Mouse (Mus musculus): ENCODE measurements around the gene Rnf220. TPM values are rescaled to one million over a fixed set of nuclear protein-coding genes. Genes with fewer than 3 reads are reported as not detected.

Gene Rnf220
- polyA plus RNA-seq, 1 experiment from 2014 or later = 73.4 TPM

- no peak overlapping the region for H3K27ac ChIP-seq (ENCODE audit: low read depth, low read length)
- WGBS = 54% methylated on average over 17 of the region's 17 CpGs
- no peaks in the 10 kb centered on the region for H3K9me3 ChIP-seq (ENCODE audit: control insufficient read depth, low read length)
- no peak overlapping the region for H3K9ac ChIP-seq (replicated peaks; ENCODE audit: low read depth, low read length)
- no peaks in the 10 kb centered on the region for H3K27me3 ChIP-seq (ENCODE audit: control insufficient read depth, insufficient read depth, low read length)
- H3K4me1 ChIP-seq (ENCODE audit: control insufficient read depth, insufficient read depth, low read length) = peaks cover 15% of the 10 kb centered on the region; the same call in 1 of the 2 replicates
- no peak overlapping the region for H3K4me3 ChIP-seq (ENCODE audit: low read depth, low read length)
- H3K36me3 ChIP-seq (ENCODE audit: control insufficient read depth, insufficient read depth, low read length) = peaks cover 31% of the 10 kb centered on the region
- peak; percentile 35; the same call in 1 of the 2 replicates for ATAC-seq (ENCODE audit: low read depth)
- H3K4me2 ChIP-seq (ENCODE audit: low read depth, low read length) = no peak overlapping the region
Observed at GRCm38 (mm10) chr4:117276281-117276711, 220.6 kb downstream of the Rnf220 start.

GRCm38 (mm10) chr4:117274720-117275119 is 222.1 kb downstream of the Rnf220 start:
- peaks cover 31% of the 10 kb centered on the region for H3K36me3 ChIP-seq (ENCODE audit: control insufficient read depth, insufficient read depth, low read length)
- H3K27me3 ChIP-seq (ENCODE audit: control insufficient read depth, insufficient read depth, low read length) = no peaks in the 10 kb centered on the region
- H3K9me3 ChIP-seq (ENCODE audit: control insufficient read depth, low read length) = no peaks in the 10 kb centered on the region
- no peak overlapping the region for H3K4me2 ChIP-seq (ENCODE audit: low read depth, low read length)
- H3K27ac ChIP-seq (ENCODE audit: low read depth, low read length) = no peak overlapping the region
- no peak overlapping the region for H3K9ac ChIP-seq (replicated peaks; ENCODE audit: low read depth, low read length)
- peaks cover 11% of the 10 kb centered on the region; the same call in 1 of the 2 replicates for H3K4me1 ChIP-seq (ENCODE audit: control insufficient read depth, insufficient read depth, low read length)
- 93% methylated on average over 4 of the region's 4 CpGs for WGBS
- no peak for ATAC-seq (ENCODE audit: low read depth)
- H3K4me3 ChIP-seq (ENCODE audit: low read depth, low read length) = no peak overlapping the region

- Histone ChIP-seq H3K36me3 (ENCODE audit: control insufficient read depth, insufficient read depth, low read length) (peaks cover 28% of the 10 kb centered on the region), H3K27ac (ENCODE audit: low read depth, low read length) (no peak overlapping the region), H3K4me1 (ENCODE audit: control insufficient read depth, insufficient read depth, low read length) (peaks cover 11% of the 10 kb centered on the region; the same call in 1 of the 2 replicates), H3K4me2 (ENCODE audit: low read depth, low read length) (no peak overlapping the region), H3K27me3 (ENCODE audit: control insufficient read depth, insufficient read depth, low read length) (no peaks in the 10 kb centered on the region), H3K9ac (replicated peaks; ENCODE audit: low read depth, low read length) (no peak overlapping the region), H3K9me3 (ENCODE audit: control insufficient read depth, low read length) (no peaks in the 10 kb centered on the region), H3K4me3 (ENCODE audit: low read depth, low read length) (no peak overlapping the region)
- peak; percentile 26; the same call in 1 of the 2 replicates for ATAC-seq (ENCODE audit: low read depth)
- WGBS = 3% methylated on average over 11 of the region's 12 CpGs
Observed at GRCm38 (mm10) chr4:117272459-117272858, 224.4 kb downstream of the Rnf220 start.

GRCm38 (mm10) chr4:117270278-117270677 is 226.6 kb downstream of the Rnf220 start:
- peak; percentile 32; the same call in 1 of the 2 replicates for ATAC-seq (ENCODE audit: low read depth)
- 0 out of 2 replicates have a peak, but pooled peaks cover 5% of the 10 kb centered on the region for H3K4me1 ChIP-seq (ENCODE audit: control insufficient read depth, insufficient read depth, low read length)
- no peak overlapping the region for H3K4me2 ChIP-seq (ENCODE audit: low read depth, low read length)
- H3K9me3 ChIP-seq (ENCODE audit: control insufficient read depth, low read length) = no peaks in the 10 kb centered on the region
- no peak overlapping the region for H3K4me3 ChIP-seq (ENCODE audit: low read depth, low read length)
- H3K9ac ChIP-seq (replicated peaks; ENCODE audit: low read depth, low read length) = no peak overlapping the region
- peaks cover 20% of the 10 kb centered on the region; the same call in 1 of the 2 replicates for H3K36me3 ChIP-seq (ENCODE audit: control insufficient read depth, insufficient read depth, low read length)
- H3K27me3 ChIP-seq (ENCODE audit: control insufficient read depth, insufficient read depth, low read length) = no peaks in the 10 kb centered on the region
- H3K27ac ChIP-seq (ENCODE audit: low read depth, low read length) = no peak overlapping the region
- WGBS = 9% methylated on average over 6 of the region's 6 CpGs

- no peaks in the 10 kb centered on the region for H3K9me3 ChIP-seq (ENCODE audit: control insufficient read depth, low read length)
- no peak overlapping the region for H3K4me2 ChIP-seq (ENCODE audit: low read depth, low read length)
- H3K36me3 ChIP-seq (ENCODE audit: control insufficient read depth, insufficient read depth, low read length) = peaks cover 13% of the 10 kb centered on the region; the same call in 1 of the 2 replicates
- no peak overlapping the region for H3K9ac ChIP-seq (replicated peaks; ENCODE audit: low read depth, low read length)
- no peak overlapping the region for H3K27ac ChIP-seq (ENCODE audit: low read depth, low read length)
- H3K4me1 ChIP-seq (ENCODE audit: control insufficient read depth, insufficient read depth, low read length) = 0 out of 2 replicates have a peak, but pooled peaks cover 3% of the 10 kb centered on the region
- 89% methylated on average over 25 of the region's 25 CpGs for WGBS
- H3K4me3 ChIP-seq (ENCODE audit: low read depth, low read length) = no peak overlapping the region
- no peaks in the 10 kb centered on the region for H3K27me3 ChIP-seq (ENCODE audit: control insufficient read depth, insufficient read depth, low read length)
- ATAC-seq (ENCODE audit: low read depth) = no peak
Observed at GRCm38 (mm10) chr4:117267831-117268437, 228.9 kb downstream of the Rnf220 start.

GRCm38 (mm10) chr4:117267284-117267683 is 229.6 kb downstream of the Rnf220 start:
- H3K4me1 ChIP-seq (ENCODE audit: control insufficient read depth, insufficient read depth, low read length) = no peaks in the 10 kb centered on the region
- no peak overlapping the region for H3K4me2 ChIP-seq (ENCODE audit: low read depth, low read length)
- 7% methylated on average over 2 of the region's 2 CpGs for WGBS
- ATAC-seq (ENCODE audit: low read depth) = no peak
- H3K27me3 ChIP-seq (ENCODE audit: control insufficient read depth, insufficient read depth, low read length) = no peaks in the 10 kb centered on the region
- no peak overlapping the region for H3K9ac ChIP-seq (replicated peaks; ENCODE audit: low read depth, low read length)
- H3K4me3 ChIP-seq (ENCODE audit: low read depth, low read length) = no peak overlapping the region
- peaks cover 6% of the 10 kb centered on the region; the same call in 1 of the 2 replicates for H3K36me3 ChIP-seq (ENCODE audit: control insufficient read depth, insufficient read depth, low read length)
- no peaks in the 10 kb centered on the region for H3K9me3 ChIP-seq (ENCODE audit: control insufficient read depth, low read length)
- no peak overlapping the region for H3K27ac ChIP-seq (ENCODE audit: low read depth, low read length)

- H3K4me1 ChIP-seq (ENCODE audit: control insufficient read depth, insufficient read depth, low read length) = no peaks in the 10 kb centered on the region
- H3K4me2 ChIP-seq (ENCODE audit: low read depth, low read length) = no peak overlapping the region
- H3K27me3 ChIP-seq (ENCODE audit: control insufficient read depth, insufficient read depth, low read length) = no peaks in the 10 kb centered on the region
- no peak overlapping the region for H3K27ac ChIP-seq (ENCODE audit: low read depth, low read length)
- 61% methylated on average over 8 of the region's 8 CpGs for WGBS
- H3K36me3 ChIP-seq (ENCODE audit: control insufficient read depth, insufficient read depth, low read length) = no peaks in the 10 kb centered on the region
- H3K9me3 ChIP-seq (ENCODE audit: control insufficient read depth, low read length) = no peaks in the 10 kb centered on the region
- H3K9ac ChIP-seq (replicated peaks; ENCODE audit: low read depth, low read length) = no peak overlapping the region
- ATAC-seq (ENCODE audit: low read depth) = no peak
- no peak overlapping the region for H3K4me3 ChIP-seq (ENCODE audit: low read depth, low read length)
Observed at GRCm38 (mm10) chr4:117262987-117263386, 233.9 kb downstream of the Rnf220 start.

- Histone ChIP-seq H3K4me2 (ENCODE audit: low read depth, low read length) (no peak overlapping the region), H3K4me3 (ENCODE audit: low read depth, low read length) (no peak overlapping the region), H3K27me3 (ENCODE audit: control insufficient read depth, insufficient read depth, low read length) (no peaks in the 10 kb centered on the region), H3K9ac (replicated peaks; ENCODE audit: low read depth, low read length) (no peak overlapping the region), H3K36me3 (ENCODE audit: control insufficient read depth, insufficient read depth, low read length) (no peaks in the 10 kb centered on the region), H3K9me3 (ENCODE audit: control insufficient read depth, low read length) (no peaks in the 10 kb centered on the region), H3K27ac (ENCODE audit: low read depth, low read length) (no peak overlapping the region), H3K4me1 (ENCODE audit: control insufficient read depth, insufficient read depth, low read length) (no peaks in the 10 kb centered on the region)
- peak; percentile 31; the same call in 1 of the 2 replicates for ATAC-seq (ENCODE audit: low read depth)
- 42% methylated on average over 13 of the region's 13 CpGs for WGBS
Observed at GRCm38 (mm10) chr4:117262101-117262913, 234.5 kb downstream of the Rnf220 start.

- no peak overlapping the region for H3K4me2 ChIP-seq (ENCODE audit: low read depth, low read length)
- ATAC-seq (ENCODE audit: low read depth) = no peak
- H3K9me3 ChIP-seq (ENCODE audit: control insufficient read depth, low read length) = no peaks in the 10 kb centered on the region
- WGBS = 88% methylated on average over 2 of the region's 2 CpGs
- no peak overlapping the region for H3K4me3 ChIP-seq (ENCODE audit: low read depth, low read length)
- no peaks in the 10 kb centered on the region for H3K27me3 ChIP-seq (ENCODE audit: control insufficient read depth, insufficient read depth, low read length)
- H3K9ac ChIP-seq (replicated peaks; ENCODE audit: low read depth, low read length) = no peak overlapping the region
- H3K36me3 ChIP-seq (ENCODE audit: control insufficient read depth, insufficient read depth, low read length) = no peaks in the 10 kb centered on the region
- H3K27ac ChIP-seq (ENCODE audit: low read depth, low read length) = no peak overlapping the region
- no peaks in the 10 kb centered on the region for H3K4me1 ChIP-seq (ENCODE audit: control insufficient read depth, insufficient read depth, low read length)
Observed at GRCm38 (mm10) chr4:117261222-117261621, 235.6 kb downstream of the Rnf220 start.
